Mouse (Mus musculus) midbrain, postnatal 0 days (tissue): Measurements from ENCODE around the gene Snx21. TPM values are rescaled to one million over a fixed set of nuclear protein-coding genes. Genes with fewer than 3 reads are reported as not detected.

ENCODE experiments used
- ATAC-seq: fragments of 200-750 bp; cut with Nextera tagmentation; 2 replicates; pipeline ENCODE4 v1.8.0; 2017; ENCODE audit warnings: moderate number of reproducible peaks, mild to moderate bottlenecking, moderate TSS enrichment, moderate library complexity; ENCODE audit not compliant: low FRiP score
- DNase-seq: peaks from one replicate; pipeline ENCODE4 v3.0.0-alpha.2; 2015; ENCODE audit warnings: low spot score
- H3K27ac ChIP-seq: fragments of 300-500 bp; sonication (generic); 2 replicates; pipeline ENCODE4 v1.5.1; 2014; ENCODE audit warnings: low read depth, mild to moderate bottlenecking, low read length, mixed read lengths
- H3K27me3 ChIP-seq: fragments of 300-500 bp; sonication (generic); 2 replicates; pipeline ENCODE4 v1.6.1; 2014; ENCODE audit warnings: low read length, control low read depth, mixed read lengths; ENCODE audit not compliant: insufficient read depth
- H3K36me3 ChIP-seq: fragments of 300-500 bp; sonication (generic); 2 replicates; pipeline ENCODE4 v1.6.1; 2014; ENCODE audit warnings: low read length, control low read depth, mixed read lengths; ENCODE audit not compliant: insufficient read depth
- H3K4me1 ChIP-seq: fragments of 300-500 bp; sonication (generic); 2 replicates; pipeline ENCODE4 v1.6.1; 2014; ENCODE audit warnings: mild to moderate bottlenecking, control low read depth, antibody characterized with exemption, low read length, mixed read lengths; ENCODE audit not compliant: insufficient read depth
- H3K4me2 ChIP-seq: fragments of 300-500 bp; sonication (generic); 2 replicates; pipeline ENCODE4 v1.6.1; 2014; ENCODE audit warnings: low read depth, mild to moderate bottlenecking, low read length, mixed read lengths; ENCODE audit not compliant: poor library complexity, severe bottlenecking
- H3K4me3 ChIP-seq: fragments of 300-500 bp; sonication (generic); 2 replicates; pipeline ENCODE4 v1.5.1; 2014; ENCODE audit warnings: low read depth, mild to moderate bottlenecking, low read length, moderate library complexity
- H3K9ac ChIP-seq: fragments of 300-500 bp; sonication (generic); replicated peaks from 2 replicates; pipeline ENCODE4 v1.6.1; 2014; ENCODE audit warnings: mild to moderate bottlenecking, low read length, moderate library complexity, mixed read lengths; ENCODE audit not compliant: poor library complexity, severe bottlenecking
- H3K9me3 ChIP-seq: fragments of 300-500 bp; sonication (generic); 2 replicates; pipeline ENCODE4 v1.6.1; 2016; ENCODE audit warnings: low read length, control low read depth
- CTCF ChIP-seq: IDR thresholded peaks from 2 replicates; pipeline ENCODE4 v1.5.1; 2016; ENCODE audit warnings: antibody characterized with exemption, mild to moderate bottlenecking
- WGBS: fragments of 180-500 bp; shearing (Covaris S2); extraction: QIAGEN DNeasy Blood & Tissue Kit; methylation state at CpG from one replicate; pipeline ENCODE4 v1.1.7; 2014; 5-methylcytosine and 5-hydroxymethylcytosine counted together
- polyA plus RNA-seq: library from polyadenylated mRNA; unstranded; fragments of >200 nt; fragmentation: Nextera tagmentation; extraction: Ambion mirVana; gene quantifications from 2 replicates; pipeline ENCODE4 v1.2.1, GENCODE M21; 2015
- total RNA-seq: library from RNA; depleted of rRNA; stranded (reverse); fragments of >200 nt; gene quantifications from 2 replicates; pipeline ENCODE4 v1.2.3, GENCODE M21; 2014; rRNA removed

Snx21 gene
- total RNA-seq (80.8 and 100 TPM in 2 replicates), polyA plus RNA-seq (50.8 and 54.1 TPM in 2 replicates)

- 2% methylated on average over 75 of the region's 89 CpGs for WGBS
- Histone ChIP-seq H3K36me3 (peaks cover under 1% of the 10 kb centered on the region; the same call in 1 of the 2 replicates), H3K4me3 (peak within 1 kb of the TSS; percentile 77), H3K9ac (peak within 1 kb of the TSS; percentile 94), H3K27me3 (no peaks in the 10 kb centered on the region), H3K27ac (peak within 1 kb of the TSS; percentile 84), H3K4me1 (peaks cover 6% of the 10 kb centered on the region; the same call in 1 of the 2 replicates), H3K4me2 (peak within 1 kb of the TSS; percentile 90), H3K9me3 (no peaks in the 10 kb centered on the region)
- ATAC-seq, result peak; percentile 82
- TF ChIP-seq CTCF, result peak; percentile 69
- DNase-seq, result peak; percentile 81
These were observed at the start of gene Snx21 for GRCm38 (mm10) chr2:164785481-164786387. Snx21 (plus strand) TSS chr2:164785823.

GRCm38 (mm10) chr2:164737377-164738090, 48.1 kb upstream of the Snx21 start:
- Histone ChIP-seq H3K9ac (no peak overlapping the region), H3K9me3 (no peaks in the 10 kb centered on the region), H3K4me3 (no peak overlapping the region), H3K27ac (no peak overlapping the region), H3K27me3 (no peaks in the 10 kb centered on the region), H3K4me2 (no peak overlapping the region), H3K36me3 (no peaks in the 10 kb centered on the region), H3K4me1 (no peaks in the 10 kb centered on the region)
- ATAC-seq (no peak), DNase-seq (no peak)
- TF ChIP-seq CTCF, result no peak
- 71% methylated on average over 3 of the region's 3 CpGs for WGBS

GRCm38 (mm10) chr2:164739876-164740275, 45.7 kb upstream of the Snx21 start:
- DNase-seq (no peak), ATAC-seq (no peak)
- H3K36me3 ChIP-seq, result no peaks in the 10 kb centered on the region
- no peaks in the 10 kb centered on the region for H3K9me3 ChIP-seq
- TF ChIP-seq CTCF, result no peak
- peaks cover 1% of the 10 kb centered on the region; the same call in 1 of the 2 replicates for H3K4me1 ChIP-seq
- 63% methylated on average over 7 of the region's 7 CpGs for WGBS
- H3K9ac ChIP-seq, result no peak overlapping the region
- H3K4me2 ChIP-seq, result no peak overlapping the region
- H3K27me3 ChIP-seq, result no peaks in the 10 kb centered on the region; the same call in 1 of the 2 replicates
- H3K4me3 ChIP-seq, result no peak overlapping the region
- H3K27ac ChIP-seq, result no peak overlapping the region

- H3K9ac ChIP-seq, result no peak overlapping the region
- ATAC-seq, result no peak
These were observed 40.6 kb upstream of the Snx21 start for GRCm38 (mm10) chr2:164744987-164745386.

GRCm38 (mm10) chr2:164745843-164746479, 39.7 kb upstream of the Snx21 start, which contains the start of the genes Wfdc3 and Dnttip1:
Wfdc3 (minus strand) TSS chr2:164745931.
Dnttip1 (plus strand) TSS chr2:164745983.
- under 1% methylated on average over 66 of the region's 70 CpGs for WGBS
- ATAC-seq, result peak; percentile 86
- no peak for TF ChIP-seq CTCF

More at GRCm38 (mm10) chr2:164744987-164745386, 40.6 kb upstream of the Snx21 start:
- 74% methylated on average over 13 of the region's 13 CpGs for WGBS
- Histone ChIP-seq H3K4me2 (peak overlapping the region; percentile 79), H3K4me3 (peak overlapping the region; percentile 92), H3K9me3 (no peaks in the 10 kb centered on the region), H3K27ac (no peak overlapping the region), H3K27me3 (no peaks in the 10 kb centered on the region; the same call in 1 of the 2 replicates), H3K36me3 (peaks cover 4% of the 10 kb centered on the region; the same call in 1 of the 2 replicates), H3K4me1 (peaks cover 9% of the 10 kb centered on the region; the same call in 1 of the 2 replicates)
- no peak for TF ChIP-seq CTCF
- no peak for DNase-seq

More at GRCm38 (mm10) chr2:164745843-164746479, 39.7 kb upstream of the Snx21 start, which contains the start of the genes Wfdc3 and Dnttip1:
- Histone ChIP-seq H3K36me3 (peaks cover 4% of the 10 kb centered on the region; the same call in 1 of the 2 replicates), H3K4me2 (peak within 1 kb of the TSS; percentile 79), H3K9me3 (no peaks in the 10 kb centered on the region), H3K27ac (peak within 1 kb of the TSS; percentile 73), H3K9ac (peak within 1 kb of the TSS; percentile 94), H3K4me3 (peak within 1 kb of the TSS; percentile 92), H3K27me3 (no peaks in the 10 kb centered on the region; the same call in 1 of the 2 replicates), H3K4me1 (peaks cover 9% of the 10 kb centered on the region; the same call in 1 of the 2 replicates)
- DNase-seq, result peak; percentile 95
